Mouse (Mus musculus): ENCODE data around the gene Spaca7. TPM values are rescaled to one million over a fixed set of nuclear protein-coding genes. Genes with fewer than 3 reads are reported as not detected.
"Not testable (repeated sequence)": the region's sequence is repeated elsewhere in the genome, so short reads cannot be mapped to it uniquely, and the experiment has no call there.

The Spaca7 gene
- total RNA-seq (2021): not detected
- long read RNA-seq, experiment 1: 0 reads
- long read RNA-seq, experiment 2: 0 reads

GRCm38 (mm10) chr8:12572814-12573534 is at the start of gene Spaca7:
Gene Spaca7 (plus strand): TSS chr8:12573029.
- no peak for DNase-seq
- intact Hi-C loops (cut with DNase I; ENCODE audit: low total_unique reads): no loop called here

DNA sequence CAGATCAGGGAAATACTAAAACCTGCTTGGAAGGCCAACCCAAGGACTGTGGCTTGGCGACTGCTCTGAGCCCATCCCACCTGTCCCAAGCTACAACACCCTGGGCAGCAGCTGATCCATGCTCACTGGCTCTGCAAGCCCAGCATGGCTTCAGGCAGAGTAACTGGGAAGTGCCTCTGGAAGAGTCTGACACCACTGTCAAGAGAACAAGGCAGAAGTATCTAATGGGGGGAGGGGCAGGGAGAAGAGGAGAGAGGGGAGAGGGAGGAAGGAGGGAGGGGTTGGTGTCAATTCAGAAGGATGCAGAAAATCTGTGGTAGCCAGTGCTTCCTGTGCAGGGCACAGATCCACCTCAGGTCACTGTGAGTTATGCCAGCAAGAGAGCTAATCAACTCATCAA is 48.5 kb upstream of the Spaca7 start:
- intact Hi-C loops (cut with DNase I; ENCODE audit: low total_unique reads): no loop called here
- DNase-seq: no peak

DNA sequence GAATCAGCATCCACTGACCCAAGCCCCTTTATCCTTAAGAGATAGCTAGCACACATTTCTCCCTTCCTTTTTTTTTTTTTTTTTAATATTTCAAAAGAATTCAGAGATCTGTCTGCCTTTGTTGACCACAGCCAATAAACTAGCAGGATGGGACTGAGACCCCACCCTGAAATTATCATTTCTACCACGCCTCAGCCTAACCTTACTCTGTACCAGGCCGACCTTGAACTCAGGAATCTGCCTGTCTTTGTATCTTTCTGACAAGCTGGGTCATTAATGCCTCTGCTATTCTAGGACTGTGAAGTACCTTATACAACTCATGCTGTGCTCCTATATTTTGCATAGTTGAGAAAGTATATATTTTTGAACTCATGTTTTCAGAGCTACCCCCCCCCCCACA is 44.2 kb upstream of the Spaca7 start:
- DNase-seq: no peak
- intact Hi-C loops (cut with DNase I; ENCODE audit: low total_unique reads): no loop called here

- intact Hi-C loops (cut with DNase I; ENCODE audit: low total_unique reads): no loop called here
- DNase-seq: no peak
These were observed 37.2 kb upstream of the Spaca7 start for GRCm38 (mm10) chr8:12535617-12536016.

DNA sequence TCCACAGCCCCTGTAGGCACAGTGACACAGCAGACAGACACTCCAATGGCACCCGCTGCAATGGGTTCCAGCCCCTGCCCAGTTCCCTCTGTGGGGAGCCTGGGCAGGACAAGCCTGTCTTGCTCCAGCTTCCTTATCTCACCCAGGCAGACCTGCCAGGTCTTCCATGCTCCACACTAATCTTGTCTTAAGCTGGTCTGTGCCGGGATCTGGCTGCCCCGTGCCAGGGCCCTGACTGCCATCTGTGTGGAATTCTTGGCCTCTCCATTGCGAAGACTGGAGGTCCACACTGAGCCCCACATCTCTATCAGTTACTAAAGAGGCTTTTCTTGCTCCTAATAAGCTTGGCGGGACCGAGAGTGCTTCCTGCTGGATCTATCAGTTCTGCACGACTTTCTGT is 36.5 kb upstream of the Spaca7 start:
- intact Hi-C loops (cut with DNase I; ENCODE audit: low total_unique reads): no loop called here
- no peak for DNase-seq

DNA sequence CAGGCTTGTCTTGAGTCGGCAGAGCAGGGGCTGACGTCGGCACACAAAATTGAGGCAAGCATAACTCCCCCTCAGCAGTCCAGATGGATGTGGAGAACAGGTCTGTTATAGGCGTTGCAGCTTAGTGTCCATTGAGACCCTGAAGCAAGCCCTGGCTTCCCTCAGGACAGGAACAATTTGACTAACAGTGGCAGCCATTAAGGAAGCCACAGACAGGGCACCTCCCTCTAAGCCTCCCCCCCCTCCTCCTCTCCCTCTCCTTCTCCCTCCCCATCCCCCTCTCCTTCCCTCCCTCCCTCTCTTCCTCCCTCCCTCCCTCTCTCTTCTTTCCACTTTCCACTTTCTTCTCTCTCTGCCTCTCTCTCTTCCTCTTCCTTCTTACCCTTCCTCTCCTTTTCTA is 27.6 kb upstream of the Spaca7 start:
- DNase-seq: no peak
- intact Hi-C loops (cut with DNase I; ENCODE audit: low total_unique reads): no loop called here

DNA sequence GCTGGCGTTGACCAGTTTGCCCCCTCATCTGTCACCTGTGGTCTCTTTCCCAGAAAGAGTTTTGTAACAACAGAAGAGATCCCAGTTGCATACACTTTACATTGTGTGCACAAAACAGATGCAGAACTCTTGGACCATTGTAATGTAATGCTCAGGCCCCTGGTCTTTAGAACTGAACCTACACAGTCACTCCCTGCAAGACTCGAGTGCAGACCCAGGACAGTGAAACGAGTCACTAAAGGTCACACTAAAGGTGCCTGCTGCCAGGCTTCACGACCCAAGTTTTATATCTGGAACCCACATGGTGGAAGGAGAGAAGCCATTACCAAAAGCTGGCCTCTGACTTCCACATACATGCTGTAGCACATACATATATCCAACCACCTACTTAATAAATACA is 27.2 kb upstream of the Spaca7 start:
- intact Hi-C loops (cut with DNase I; ENCODE audit: low total_unique reads): no loop called here

GRCm38 (mm10) chr8:12547466-12548220 is 25.2 kb upstream of the Spaca7 start:
- intact Hi-C loops (cut with DNase I; ENCODE audit: low total_unique reads): no loop called here
- no peak for DNase-seq

More for the DNA sequence above, 27.2 kb upstream of the Spaca7 start:
- DNase-seq: no peak

DNA sequence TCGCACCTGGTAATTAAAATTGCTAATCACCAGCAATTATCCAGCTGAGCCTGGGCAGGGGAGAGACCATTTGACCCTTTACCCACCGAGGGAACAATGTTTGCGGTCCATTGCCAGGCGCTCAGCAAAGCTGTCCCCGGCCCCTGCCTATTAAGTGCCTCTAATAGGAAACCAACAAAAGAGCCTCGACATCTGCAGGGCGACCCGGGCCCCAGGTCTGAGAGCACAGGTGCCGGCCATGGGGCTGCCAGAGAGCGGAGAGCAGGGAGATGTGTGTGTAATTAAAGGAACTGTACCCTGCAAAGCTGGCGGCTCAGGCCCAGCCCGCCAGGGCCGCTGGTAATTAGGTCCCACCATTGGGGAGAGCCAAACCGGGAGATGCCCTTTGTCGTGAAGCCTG is 24.6 kb upstream of the Spaca7 start:
- intact Hi-C loops (cut with DNase I; ENCODE audit: low total_unique reads): no loop called here
- no peak for DNase-seq

DNA sequence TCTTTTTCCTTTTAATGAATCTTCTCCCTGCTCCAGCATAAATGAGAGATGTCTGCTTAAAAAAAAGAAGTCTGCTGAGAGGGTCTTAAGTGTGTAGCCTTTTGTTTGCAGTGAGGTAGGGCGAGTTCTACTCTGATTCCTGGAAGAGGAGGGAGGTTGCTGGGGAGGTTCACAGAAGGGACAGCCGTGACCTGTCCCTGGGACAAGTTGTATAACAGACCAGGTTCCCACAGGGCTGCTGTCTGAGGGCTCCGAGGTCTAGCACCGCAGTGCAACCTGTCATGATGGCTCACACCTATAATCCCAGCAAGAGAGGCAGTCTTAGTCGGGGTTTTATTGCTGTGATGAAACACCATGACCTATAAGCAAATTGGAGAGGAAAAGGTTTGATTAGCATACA is 24.1 kb upstream of the Spaca7 start:
- intact Hi-C loops (cut with DNase I; ENCODE audit: low total_unique reads): no loop called here
- DNase-seq: no peak

GRCm38 (mm10) chr8:12555515-12556145 is 17.2 kb upstream of the Spaca7 start:
- intact Hi-C loops (cut with DNase I; ENCODE audit: low total_unique reads): no loop called here
- no peak for DNase-seq

DNA sequence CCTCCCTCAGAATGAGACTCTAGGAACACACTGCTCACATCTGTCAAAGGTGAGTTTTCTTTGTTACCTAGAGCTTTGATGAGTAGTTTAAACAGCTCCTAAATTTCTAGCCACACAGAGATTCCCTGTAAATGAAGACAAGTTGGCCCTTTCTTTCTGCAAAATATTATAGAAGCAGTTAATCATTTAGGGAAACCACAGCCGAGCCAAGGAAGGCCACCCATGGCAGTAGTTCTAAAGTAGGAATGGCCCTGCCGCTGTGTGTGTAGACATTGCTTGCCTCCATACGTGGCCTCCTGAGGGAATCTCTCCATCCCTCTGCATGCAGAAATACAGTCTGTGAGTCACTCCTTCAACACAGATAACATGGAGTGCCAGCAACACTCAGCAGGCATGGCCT is 14.0 kb upstream of the Spaca7 start:
- intact Hi-C loops (cut with DNase I; ENCODE audit: low total_unique reads): no loop called here
- no peak for DNase-seq

DNA sequence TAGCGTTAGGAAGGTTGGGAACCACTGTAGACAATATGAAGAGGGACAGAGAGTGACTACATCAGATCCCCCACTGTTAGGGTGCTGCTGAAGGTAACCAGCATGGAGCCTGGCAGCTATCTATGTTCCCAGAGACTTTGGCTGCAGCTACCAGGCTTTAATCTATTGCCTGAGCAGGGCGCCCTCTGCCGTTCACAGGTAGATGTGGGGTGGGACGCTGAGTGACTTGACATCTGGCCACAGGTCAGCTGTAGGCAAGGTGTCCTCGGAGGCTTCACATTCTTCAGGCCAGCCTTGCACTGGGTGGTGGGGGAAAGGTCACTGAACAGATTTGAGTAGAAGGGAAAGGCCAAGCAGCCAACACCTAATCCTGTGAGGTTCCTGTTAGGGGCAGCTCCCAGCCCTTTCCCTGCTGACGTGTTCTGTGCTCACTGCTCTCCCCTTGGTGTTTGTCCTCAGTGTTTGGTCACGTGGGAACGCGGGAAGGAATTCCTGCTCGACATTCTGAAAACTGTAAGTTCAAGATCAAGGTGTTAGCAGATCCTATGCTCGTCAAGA is 11.3 kb upstream of the Spaca7 start:
- intact Hi-C loops (cut with DNase I; ENCODE audit: low total_unique reads): loop anchor here (5.0 kb wide), 2 partner anchors 564 to 604 kb away; no protein-coding TSS in a partner anchor
- DNase-seq: peak; percentile 60

GRCm38 (mm10) chr8:12564307-12564706 is 8.5 kb upstream of the Spaca7 start:
- no peak for DNase-seq
- intact Hi-C loops (cut with DNase I; ENCODE audit: low total_unique reads): loop anchor here (5.0 kb wide), 2 partner anchors 567 to 607 kb away; no protein-coding TSS in a partner anchor

DNA sequence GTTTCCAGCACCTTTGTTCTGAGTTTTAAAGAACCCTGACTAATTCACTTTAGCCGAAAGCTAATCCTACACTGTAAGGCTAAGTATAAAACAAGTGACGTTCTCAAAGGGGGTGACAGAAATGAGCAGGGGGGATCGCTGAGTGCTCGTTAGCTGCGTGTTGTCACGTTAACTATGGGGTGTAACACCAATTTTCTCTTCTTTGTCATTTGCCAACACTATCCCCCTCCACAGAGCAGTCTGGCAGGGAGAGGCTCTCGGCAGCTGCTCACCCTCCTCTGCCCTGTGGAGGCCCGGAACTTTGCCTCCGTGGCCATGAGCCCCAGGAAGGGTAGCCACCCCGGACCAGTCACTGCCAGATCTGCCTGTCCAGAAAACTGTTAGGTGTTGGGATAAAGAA is 7.3 kb upstream of the Spaca7 start:
- intact Hi-C loops (cut with DNase I; ENCODE audit: low total_unique reads): no loop called here
- no peak for DNase-seq

DNA sequence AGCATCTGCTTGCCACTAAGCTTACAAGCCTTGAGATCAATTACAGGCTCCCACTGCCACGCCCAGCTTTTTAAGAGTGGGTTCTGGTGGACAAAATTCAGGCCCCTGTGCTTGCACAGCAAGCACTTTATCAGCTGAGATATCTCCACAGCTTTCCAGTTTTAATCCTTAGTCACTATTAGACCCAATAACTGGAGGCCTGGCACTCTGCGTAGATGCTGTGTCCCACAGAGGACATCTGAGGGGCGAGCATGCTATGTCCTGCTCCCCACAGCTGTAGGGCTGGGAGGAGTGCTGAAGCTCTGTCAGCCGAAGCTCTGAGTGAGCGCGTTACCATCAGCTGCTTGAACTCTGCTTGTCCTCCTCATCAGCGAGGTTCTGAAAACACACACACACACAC is 6.3 kb upstream of the Spaca7 start:
- intact Hi-C loops (cut with DNase I; ENCODE audit: low total_unique reads): no loop called here
- no peak for DNase-seq

- intact Hi-C loops (cut with DNase I; ENCODE audit: low total_unique reads): no loop called here
- DNase-seq: no peak
These were observed 3.2 kb downstream of the Spaca7 start for GRCm38 (mm10) chr8:12576003-12576402.

DNA sequence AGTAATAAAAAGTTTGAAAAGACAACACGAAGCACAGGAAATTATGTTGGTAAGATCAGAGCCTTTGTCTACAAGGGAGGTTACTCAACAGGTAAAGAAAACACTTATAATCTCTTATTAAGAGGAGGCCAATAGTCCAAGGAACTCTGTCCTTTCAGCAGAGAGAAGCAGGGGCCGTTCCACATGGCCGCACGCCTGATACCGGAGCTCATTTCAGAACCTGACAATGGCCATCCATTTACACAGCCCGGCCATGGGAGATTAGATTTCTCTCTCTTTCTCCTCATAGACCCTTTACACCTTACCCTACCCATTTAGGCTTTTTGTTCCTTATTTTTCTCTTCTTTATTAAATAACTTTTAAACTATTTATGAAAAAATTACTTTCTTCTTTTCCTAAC is 3.9 kb downstream of the Spaca7 start:
- no peak for DNase-seq
- intact Hi-C loops (cut with DNase I; ENCODE audit: low total_unique reads): no loop called here

DNA sequence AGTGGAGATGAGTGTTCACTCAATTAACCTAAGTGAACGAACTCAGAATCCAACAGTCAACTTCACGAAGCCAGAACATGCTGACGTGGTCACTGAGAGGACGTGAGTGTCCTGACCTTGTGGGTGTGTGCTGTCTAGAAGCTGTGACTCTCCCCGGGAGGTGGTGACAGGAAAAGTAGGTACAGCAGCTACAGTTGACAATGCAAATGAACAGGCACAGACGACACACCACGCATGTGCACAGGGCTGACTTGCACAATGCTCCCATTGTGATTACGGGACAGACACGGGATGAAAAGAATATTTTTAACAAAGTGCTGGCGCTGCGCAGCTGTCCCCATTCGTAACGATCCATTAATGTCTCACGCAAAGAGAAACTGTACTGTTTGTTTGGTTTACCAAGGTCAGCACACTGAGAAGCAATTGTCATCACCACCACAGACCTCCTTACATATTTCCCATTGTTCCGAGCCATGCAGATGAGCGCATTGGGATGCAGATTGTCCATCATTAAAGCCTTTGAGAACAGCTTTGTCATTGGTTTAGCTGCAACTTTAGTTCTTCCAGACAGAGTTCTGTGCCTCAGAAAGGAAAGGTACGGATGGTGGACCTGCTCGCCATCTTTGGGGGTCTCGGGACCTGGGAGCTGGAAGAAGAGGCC is 6.6 kb downstream of the Spaca7 start:
- intact Hi-C loops (cut with DNase I; ENCODE audit: low total_unique reads); DNase-seq: not testable (repeated sequence)

DNA sequence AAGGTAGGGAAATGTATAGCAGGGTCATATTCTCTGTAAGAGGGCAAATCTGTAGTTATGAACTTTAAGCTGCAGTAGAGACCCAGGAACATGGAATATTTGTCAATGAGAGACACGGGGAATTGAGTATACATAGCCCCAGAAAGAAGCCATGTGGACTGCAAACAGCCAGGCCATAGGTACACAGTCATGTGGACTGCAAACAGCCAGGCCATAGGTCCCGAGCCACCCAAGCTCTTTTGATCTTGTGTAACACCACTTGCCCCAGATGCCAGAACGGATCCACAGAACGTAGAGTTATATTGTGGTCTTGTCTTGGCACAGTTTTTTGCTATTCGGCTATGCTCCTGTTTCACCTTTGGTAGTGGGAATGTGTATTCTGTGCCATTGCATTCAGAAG is 11.0 kb downstream of the Spaca7 start:
- DNase-seq: no peak
- intact Hi-C loops (cut with DNase I; ENCODE audit: low total_unique reads): no loop called here

Measured in gastrocnemius, postnatal 14 days (tissue).